Mouse (Mus musculus): ENCODE measurements around the gene Tbkbp1. TPM values are rescaled to one million over a fixed set of nuclear protein-coding genes. Genes with fewer than 3 reads are reported as not detected.

Tbkbp1 gene
- total and polyA plus RNA-seq, 3 experiments, result 0.44 to 5.7 (median 3.1) TPM

DNA sequence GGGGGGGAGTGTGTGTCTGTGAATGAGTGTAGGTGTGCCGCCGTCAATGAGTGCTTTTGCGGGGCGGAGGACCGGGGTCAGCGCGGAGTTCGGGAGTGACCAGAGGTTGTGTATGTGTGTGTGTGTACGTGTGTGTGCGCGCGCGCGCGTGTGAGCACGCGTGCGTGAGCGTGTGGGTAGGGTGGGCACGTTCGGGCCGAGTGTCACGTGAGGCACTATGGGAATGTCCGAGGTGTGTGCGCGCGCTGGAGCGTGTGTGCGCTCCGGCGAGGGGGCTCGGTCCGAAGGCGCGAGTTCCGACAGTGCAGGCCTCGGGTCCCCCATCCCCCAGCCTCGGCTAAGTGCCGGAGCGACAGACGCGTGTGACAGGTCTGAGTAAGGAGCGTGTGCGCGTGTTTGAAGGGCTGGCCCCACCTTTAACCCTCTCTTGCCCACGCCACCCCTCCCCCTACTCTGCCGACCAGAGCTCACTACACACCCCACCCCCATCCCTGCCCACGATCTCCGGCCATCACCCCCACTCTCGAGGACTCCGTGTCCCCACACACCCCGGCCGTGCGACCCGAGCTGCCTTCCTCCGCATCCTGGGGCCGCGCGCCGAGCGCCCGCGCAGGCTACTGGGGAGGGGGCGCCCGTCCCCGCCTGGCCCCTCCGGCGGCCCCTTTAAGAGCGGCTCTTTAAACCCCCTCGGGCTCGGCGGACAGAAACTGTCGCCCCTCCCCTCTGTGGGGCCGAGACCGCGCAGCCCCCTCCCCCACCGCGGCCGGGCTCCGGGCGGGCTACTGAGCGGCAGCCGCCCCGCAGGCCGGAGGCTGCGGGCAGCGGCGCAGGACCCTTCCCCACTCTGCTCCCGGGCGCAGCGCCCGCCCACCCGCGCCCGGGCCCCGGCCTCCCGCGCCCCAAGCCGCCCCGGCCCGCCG, 624 bp downstream of the Tbkbp1 start:
- H3K4me3 ChIP-seq (replicated peaks in 1 of 3; ENCODE audit: low read depth in 2 of 3, low read length in 2 of 3, poor library complexity in 1 of 3), result peak overlapping the region; percentile 40 to 70 (median 52)
- peaks cover 4% of the 10 kb centered on the region for H3K9me3 ChIP-seq (replicated peaks; ENCODE audit: low read length)
- dilution Hi-C loops (cut with MboI; ENCODE audit: extremely low pct_ligation_motif_present, extremely low pct_unique_long_range_greater_than_20kb, low sequenced_read_pairs) (no loop called here), in situ Hi-C loops (cut with MboI; ENCODE audit: low pct_ligation_motif_present, low pct_unique_long_range_greater_than_20kb, low sequenced_read_pairs) (no loop called here)
- no peak overlapping the region for H3K27ac ChIP-seq (ENCODE audit: insufficient read depth, low read depth)
- H3K4me2 ChIP-seq (ENCODE audit: insufficient read depth, low read depth, poor library complexity, severe bottlenecking), result peak overlapping the region; percentile 81
- no peak for DNase-seq (ENCODE audit: extremely low read depth)
- peaks cover 31% of the 10 kb centered on the region for H3K27me3 ChIP-seq (replicated peaks)
- H3K79me2 ChIP-seq (replicated peaks; ENCODE audit: control insufficient read depth, extremely low read depth, insufficient read depth, poor library complexity, severe bottlenecking), result no peaks in the 10 kb centered on the region
- TF ChIP-seq USF1 (IDR thresholded peaks at IDR 0.05; ENCODE audit: low read depth, low read length) (peak; percentile 52), NRF1 (IDR thresholded peaks at IDR 0.05; ENCODE audit: low read depth, low read length) (peak; percentile 38; the same call in 1 of the 2 replicates), BHLHE40 (IDR thresholded peaks at IDR 0.05; ENCODE audit: low read depth, low read length) (peak; percentile 90), MYC (IDR thresholded peaks at IDR 0.05; ENCODE audit: low read depth, low read length) (no peak)
- H3K4me1 ChIP-seq (ENCODE audit: control insufficient read depth in 1 of 2, insufficient read depth in 2 of 2), result peaks cover 17 to 35% of the 10 kb centered on the region in 2 experiments
- peak overlapping the region; percentile 84 for H3K9ac ChIP-seq (ENCODE audit: insufficient read depth, low read depth)
- peaks cover 6 to 25% of the 10 kb centered on the region in 2 experiments for H3K36me3 ChIP-seq (replicated peaks in 1 of 2; ENCODE audit: control insufficient read depth in 1 of 2, insufficient read depth in 1 of 2, low read length in 1 of 2)

DNA sequence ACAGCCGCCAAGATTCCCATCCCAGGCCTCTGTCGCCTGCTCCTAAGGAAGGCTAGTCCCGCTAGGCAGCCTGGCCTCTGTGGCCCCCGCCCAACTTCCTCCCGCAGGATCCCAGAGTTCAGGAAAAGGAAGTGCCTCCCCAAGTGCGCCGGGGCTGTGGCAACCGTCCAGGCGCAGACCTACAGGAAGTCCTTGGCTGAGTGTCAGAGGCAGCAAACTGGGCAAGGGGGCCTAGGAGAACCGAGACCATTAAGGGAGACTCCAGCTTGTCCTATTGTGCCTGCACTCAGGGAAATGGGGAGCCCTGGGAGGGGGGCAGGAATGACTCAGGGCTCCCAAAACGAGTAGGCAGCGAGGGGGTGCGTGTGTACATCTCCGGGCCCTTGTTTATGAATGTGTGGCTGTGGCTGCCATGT, 1.3 kb downstream of the Tbkbp1 start:
- dilution Hi-C loops (cut with MboI; ENCODE audit: extremely low pct_ligation_motif_present, extremely low pct_unique_long_range_greater_than_20kb, low sequenced_read_pairs) (no loop called here), in situ Hi-C loops (cut with MboI; ENCODE audit: low pct_ligation_motif_present, low pct_unique_long_range_greater_than_20kb, low sequenced_read_pairs) (loop anchor here (5.0 to 10.0 kb wide), 2 partner anchors 38 to 55 kb away; no protein-coding TSS in a partner anchor)
- no peaks in the 10 kb centered on the region for H3K79me2 ChIP-seq (replicated peaks; ENCODE audit: control insufficient read depth, extremely low read depth, insufficient read depth, poor library complexity, severe bottlenecking)
- H3K9me3 ChIP-seq (replicated peaks; ENCODE audit: low read length), result peaks cover under 1% of the 10 kb centered on the region
- H3K4me1 ChIP-seq (ENCODE audit: control insufficient read depth in 1 of 2, insufficient read depth in 2 of 2), result peaks cover 17 to 40% of the 10 kb centered on the region in 2 experiments
- H3K4me3 ChIP-seq (replicated peaks in 1 of 3; ENCODE audit: low read depth in 2 of 3, low read length in 2 of 3, poor library complexity in 1 of 3), result no peak overlapping the region
- peaks cover 31% of the 10 kb centered on the region for H3K27me3 ChIP-seq (replicated peaks)
- DNase-seq (ENCODE audit: extremely low read depth), result no peak
- no peak for TF ChIP-seq TBP (conservative IDR thresholded peaks at IDR 0.05; ENCODE audit: low read depth, low read length)
- no peak for TF ChIP-seq RAD21 (IDR thresholded peaks at IDR 0.05; ENCODE audit: low read depth, low read length)
- TF ChIP-seq IRF4 (IDR thresholded peaks at IDR 0.05; ENCODE audit: low read depth, low read length), result no peak
- TF ChIP-seq BHLHE40 (IDR thresholded peaks at IDR 0.05; ENCODE audit: low read depth, low read length), result no peak
- TF ChIP-seq POLR2A (IDR thresholded peaks at IDR 0.05; ENCODE audit: low read depth, low read length), result no peak; the same call in 1 of the 2 replicates
- TF ChIP-seq CTCF (conservative IDR thresholded peaks at IDR 0.05 in 1 of 2, IDR thresholded peaks at IDR 0.05 in 1 of 2; ENCODE audit: low read depth in 2 of 2, low read length in 2 of 2), result no peak
- TF ChIP-seq E2F4 (IDR thresholded peaks at IDR 0.05; ENCODE audit: insufficient replicate concordance, low read depth, low read length), result no peak
- no peak for TF ChIP-seq NRF1 (IDR thresholded peaks at IDR 0.05; ENCODE audit: low read depth, low read length)
- no peak for TF ChIP-seq TCF12 (IDR thresholded peaks at IDR 0.05; ENCODE audit: low read depth, low read length)
- no peak for TF ChIP-seq USF2 (conservative IDR thresholded peaks at IDR 0.05; ENCODE audit: low read depth, low read length)
- TF ChIP-seq MAZ (IDR thresholded peaks at IDR 0.05; ENCODE audit: low read depth, low read length), result no peak
- TF ChIP-seq JUND (conservative IDR thresholded peaks at IDR 0.05; ENCODE audit: low read depth, low read length), result no peak
- no peak for TF ChIP-seq CHD1 (IDR thresholded peaks at IDR 0.05; ENCODE audit: low read depth, low read length)
- TF ChIP-seq ZKSCAN1 (IDR thresholded peaks at IDR 0.05; ENCODE audit: borderline replicate concordance, low read depth, low read length), result no peak
- no peak for TF ChIP-seq UBTF (IDR thresholded peaks at IDR 0.05; ENCODE audit: low read depth, low read length)
- TF ChIP-seq SMC3 (IDR thresholded peaks at IDR 0.05; ENCODE audit: low read depth, low read length), result no peak
- no peak for TF ChIP-seq ELF1 (IDR thresholded peaks at IDR 0.05; ENCODE audit: low read depth, low read length)
- H3K27ac ChIP-seq (ENCODE audit: insufficient read depth, low read depth), result no peak overlapping the region
- no peak overlapping the region for H3K9ac ChIP-seq (ENCODE audit: insufficient read depth, low read depth)
- H3K36me3 ChIP-seq (replicated peaks in 1 of 2; ENCODE audit: control insufficient read depth in 1 of 2, insufficient read depth in 1 of 2, low read length in 1 of 2), result peaks cover 3 to 19% of the 10 kb centered on the region in 2 experiments
- no peak overlapping the region for H3K4me2 ChIP-seq (ENCODE audit: insufficient read depth, low read depth, poor library complexity, severe bottlenecking)

All from CH12.LX (cell line).